Mouse (Mus musculus) T-helper 1 cell (primary cell): ENCODE measurements around the gene C1qbp.

Experiments used
- in situ Hi-C: fragments of 300-600 bp; cut with MboI, MseI; formaldehyde crosslinking; loops from one replicate; pipeline ENCODE4 v1.15.1; 2025; ENCODE audit warnings: high pct_unique_total_duplicates

C1qbp gene

DNA sequence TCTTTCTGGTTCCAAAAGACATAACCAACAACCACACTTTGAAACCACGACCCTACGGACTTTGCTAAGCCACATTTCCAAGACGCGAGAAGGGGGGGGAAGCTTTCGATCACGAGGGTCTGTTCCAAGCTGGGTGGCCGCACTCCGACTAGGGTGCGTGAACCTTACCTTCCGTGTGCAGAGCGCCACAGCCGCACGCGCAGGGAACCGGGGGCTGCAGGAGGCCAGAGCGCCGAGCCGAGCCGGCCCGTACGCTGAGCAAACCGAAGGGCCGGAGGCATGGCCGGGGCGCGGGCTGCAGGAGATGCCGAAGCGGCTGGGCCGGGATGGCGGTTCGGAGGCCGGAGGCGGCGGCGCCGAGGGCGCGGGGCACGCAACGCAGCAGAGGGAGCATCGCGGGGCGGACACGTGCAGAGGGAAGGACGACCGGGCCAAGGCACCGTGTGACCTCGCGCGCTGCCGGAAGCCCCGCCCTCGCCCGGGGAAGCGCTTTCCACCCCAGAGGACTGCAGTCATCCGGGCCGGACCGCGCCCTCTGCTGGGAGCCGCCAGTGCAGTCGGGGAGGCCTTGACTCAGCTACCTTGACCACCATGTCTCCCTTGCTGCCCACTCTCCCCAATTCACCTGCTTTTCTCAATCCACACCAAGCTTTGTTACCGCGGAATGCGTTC is at the start of gene C1qbp:
C1qbp (minus strand) TSS at position 470 of the 672 bp plus-strand sequence.
- in situ Hi-C loops, result no loop called here

DNA sequence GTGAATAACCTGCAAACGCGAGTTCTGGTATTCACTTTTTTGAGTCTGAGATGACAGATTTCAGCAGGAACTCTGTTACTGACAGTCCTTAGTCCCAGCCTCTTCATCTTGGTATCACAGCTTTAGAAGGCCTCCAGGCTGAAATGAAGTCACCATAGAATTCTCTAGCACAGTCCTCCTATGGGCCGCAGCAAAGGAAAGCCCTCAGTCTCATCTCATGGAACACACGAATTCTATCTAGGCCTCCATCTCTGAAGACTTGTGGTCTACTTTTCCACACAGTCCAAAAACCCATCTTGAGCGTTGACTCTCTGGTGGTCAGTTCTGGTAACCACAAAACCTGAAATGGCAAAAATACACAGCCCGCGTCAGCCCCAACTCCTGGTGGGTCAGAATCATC is 49.2 kb upstream of the C1qbp start:
- in situ Hi-C loops, result no loop called here

DNA sequence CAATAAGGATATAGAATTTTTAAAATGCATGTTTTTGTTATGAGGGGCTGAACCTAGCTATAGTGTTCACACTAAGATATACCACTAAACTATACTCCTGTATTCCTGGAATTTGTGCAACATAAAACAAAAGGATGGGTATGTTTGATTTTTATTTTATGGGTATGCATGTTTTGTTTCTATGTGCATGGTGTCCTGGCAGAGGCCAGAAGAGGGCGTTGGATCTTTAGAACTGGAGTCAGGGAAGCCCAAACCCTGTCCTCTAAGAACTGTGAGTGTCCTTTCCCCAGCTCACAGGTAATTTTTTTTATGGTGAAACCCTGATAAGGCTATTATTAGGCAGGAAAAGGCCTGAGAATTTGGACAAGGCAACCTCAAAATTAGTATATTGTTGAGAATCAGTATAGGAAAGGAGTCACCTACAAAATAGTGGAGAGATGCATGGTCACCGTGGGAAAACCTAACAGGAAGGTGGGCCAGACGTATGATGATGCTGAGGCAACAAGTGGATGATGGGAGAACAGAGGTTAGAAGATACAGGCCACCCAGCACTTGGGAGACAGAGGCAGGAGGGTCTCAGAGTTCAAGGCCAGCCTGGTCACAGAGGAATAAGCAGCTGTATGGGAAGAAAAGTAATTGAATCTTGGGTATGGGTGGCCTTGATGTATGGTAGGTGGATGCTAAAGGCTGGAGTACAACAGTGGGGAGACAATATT is 46.7 kb upstream of the C1qbp start:
- in situ Hi-C loops, result no loop called here

DNA sequence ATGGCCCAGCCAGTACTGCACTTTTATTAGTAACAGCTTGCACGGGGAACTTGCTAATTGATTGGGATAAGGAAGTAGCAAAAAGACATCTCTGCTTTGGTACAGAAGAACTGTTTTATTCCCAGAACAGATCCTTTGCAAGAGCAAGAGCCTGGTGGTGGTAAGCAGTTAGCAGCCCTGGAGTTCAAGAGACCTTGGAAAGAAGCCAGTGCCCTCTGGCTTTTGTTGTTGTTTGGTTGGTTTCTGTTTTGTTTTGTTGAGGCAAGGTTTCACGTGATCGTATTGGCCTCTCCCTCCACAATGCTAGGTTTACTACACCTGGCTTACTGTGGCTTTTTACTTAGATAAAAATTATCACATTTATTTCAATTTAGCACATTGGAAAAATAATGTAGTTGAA is 45.5 kb upstream of the C1qbp start:
- in situ Hi-C loops, result no loop called here

DNA sequence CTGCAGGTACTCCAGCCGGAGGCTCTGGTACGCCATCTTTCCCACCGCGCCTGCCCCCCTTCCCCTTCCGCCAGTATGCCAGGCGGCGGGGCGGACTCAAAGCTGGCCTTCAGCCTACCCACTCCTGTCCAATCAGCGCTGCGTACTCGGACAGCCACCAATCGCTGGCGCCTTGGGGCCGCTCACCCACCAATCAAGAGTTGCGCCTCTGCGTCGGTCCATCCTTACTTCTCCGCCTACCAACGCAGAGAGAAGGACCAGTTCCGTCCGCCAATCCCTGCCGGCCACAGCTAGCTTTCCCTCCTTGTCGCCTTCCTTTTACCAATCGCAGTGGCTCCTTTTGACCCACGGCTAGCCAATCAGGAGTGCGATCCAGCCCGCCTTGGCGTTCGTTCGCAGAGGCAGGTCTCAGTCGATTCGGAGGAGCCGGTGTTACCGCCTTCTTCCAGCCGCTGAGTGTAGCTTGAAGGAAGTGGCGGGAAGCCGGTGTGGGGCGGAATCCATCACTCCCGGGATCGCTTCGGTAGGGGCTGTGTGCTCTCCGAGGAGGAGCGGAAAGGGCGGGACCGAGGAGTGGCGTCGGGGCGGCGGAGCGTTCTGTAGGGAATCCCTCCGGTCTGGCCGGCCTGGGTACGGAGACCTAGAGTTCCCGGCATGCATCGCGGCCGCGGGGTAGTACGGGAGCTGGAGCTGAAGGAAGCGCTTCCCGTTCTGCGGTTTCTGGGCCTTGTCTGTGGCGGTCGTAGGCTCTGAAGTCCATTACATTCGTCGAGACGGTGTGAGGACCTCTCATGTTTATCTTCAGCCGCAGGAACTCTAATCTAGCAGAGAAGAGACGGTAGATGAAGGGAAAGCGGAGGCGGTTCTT is 36.6 kb upstream of the C1qbp start, which contains the start of the genes Mis12 and Derl2:
Mis12 (plus strand) TSS at position 411 of the 868 bp plus-strand sequence.
Derl2 (minus strand) TSS at position 641 of the 868 bp plus-strand sequence.
- in situ Hi-C loops, result no loop called here

DNA sequence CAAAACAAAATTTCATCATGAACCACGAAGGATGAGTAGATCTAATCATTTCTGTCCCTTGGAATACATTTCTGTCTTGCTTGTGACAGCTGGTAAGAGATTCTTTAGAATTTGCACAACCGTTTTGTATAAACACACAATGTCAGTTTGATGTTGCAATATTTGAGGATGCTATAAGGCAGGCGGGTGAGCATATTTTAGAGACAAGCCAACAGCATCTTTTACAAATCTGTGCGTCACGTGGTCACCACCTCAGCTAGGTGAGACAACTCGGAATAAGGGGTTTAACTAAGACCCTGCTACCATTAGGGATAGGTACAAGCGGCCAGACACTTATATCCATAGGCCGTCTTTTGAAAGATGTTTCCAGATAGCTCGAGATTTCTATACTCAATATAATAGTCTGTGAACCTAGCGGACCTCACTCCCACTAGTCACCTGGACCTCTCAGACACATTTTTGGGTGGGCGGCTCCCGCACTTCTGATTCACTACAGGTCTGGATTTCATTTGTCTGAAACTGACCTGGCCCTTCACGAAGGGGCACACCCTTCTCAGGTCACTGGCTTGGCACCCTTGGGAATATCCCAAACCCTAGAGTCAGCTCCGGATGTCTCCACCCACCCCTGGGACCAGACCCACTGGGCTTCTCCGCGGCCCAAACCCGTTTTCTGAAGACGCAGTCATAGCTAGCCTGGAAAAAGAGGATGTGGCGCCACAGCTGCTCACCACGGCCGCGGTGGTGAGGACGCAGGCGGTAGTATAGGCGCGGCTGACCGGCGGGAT is 35.8 kb upstream of the C1qbp start:
- in situ Hi-C loops, result no loop called here

DNA sequence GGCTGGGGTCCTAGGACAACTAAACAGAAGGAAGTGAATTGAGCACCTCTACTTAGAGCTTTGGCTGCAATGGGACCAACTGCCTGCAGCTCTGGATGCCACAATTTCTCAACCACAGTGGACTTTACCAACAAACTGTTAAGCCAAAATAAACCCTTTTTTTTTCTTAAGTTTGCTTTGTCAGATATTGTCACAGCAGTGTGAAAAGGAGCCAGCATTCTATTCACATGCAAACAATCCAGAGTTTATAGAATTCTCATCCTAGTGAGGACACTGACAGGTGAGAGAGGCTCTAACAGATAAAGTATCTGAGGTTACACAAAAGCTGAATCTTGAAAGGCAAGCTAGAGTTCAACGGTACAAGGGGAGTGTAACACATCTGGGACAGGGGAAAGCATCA is 34.2 kb upstream of the C1qbp start:
- in situ Hi-C loops, result no loop called here

DNA sequence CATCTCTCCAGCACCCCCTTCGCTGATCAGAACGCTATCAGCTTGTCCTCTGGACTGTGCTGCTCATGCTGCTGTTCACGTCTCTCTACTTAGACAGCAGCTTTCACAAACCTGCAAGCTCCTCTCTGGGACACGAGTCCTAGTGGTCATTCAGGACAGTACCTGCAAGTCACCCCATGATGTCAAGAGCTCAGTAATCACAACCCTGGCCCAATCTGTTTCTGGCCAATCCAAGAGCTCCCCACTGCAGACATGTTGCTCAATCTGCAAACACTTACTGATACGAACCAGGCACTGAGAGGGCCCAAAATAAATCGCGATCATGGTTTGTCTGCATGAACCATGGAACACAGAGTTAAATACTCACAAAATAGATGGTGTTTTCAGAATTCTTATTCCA is 29.9 kb upstream of the C1qbp start:
- in situ Hi-C loops, result no loop called here

DNA sequence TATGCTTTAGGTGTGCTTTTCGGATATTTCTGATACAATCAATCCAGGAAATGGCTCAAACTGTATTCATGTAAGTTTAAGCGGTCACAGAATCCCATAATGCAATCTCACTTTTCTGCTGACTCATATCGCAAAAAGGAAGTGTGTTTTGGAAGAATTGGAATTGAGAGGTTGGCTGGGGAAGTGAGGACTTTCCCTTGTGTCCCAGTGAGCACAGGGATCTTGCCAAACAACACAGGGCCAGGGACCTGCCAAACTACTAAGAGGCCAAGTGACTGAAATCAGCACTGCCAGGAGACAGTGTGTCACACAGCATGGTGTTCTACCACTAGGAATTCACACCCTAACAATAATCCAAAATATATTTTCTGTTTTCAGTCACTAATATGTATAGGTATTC is 25.5 kb upstream of the C1qbp start:
- in situ Hi-C loops, result no loop called here

DNA sequence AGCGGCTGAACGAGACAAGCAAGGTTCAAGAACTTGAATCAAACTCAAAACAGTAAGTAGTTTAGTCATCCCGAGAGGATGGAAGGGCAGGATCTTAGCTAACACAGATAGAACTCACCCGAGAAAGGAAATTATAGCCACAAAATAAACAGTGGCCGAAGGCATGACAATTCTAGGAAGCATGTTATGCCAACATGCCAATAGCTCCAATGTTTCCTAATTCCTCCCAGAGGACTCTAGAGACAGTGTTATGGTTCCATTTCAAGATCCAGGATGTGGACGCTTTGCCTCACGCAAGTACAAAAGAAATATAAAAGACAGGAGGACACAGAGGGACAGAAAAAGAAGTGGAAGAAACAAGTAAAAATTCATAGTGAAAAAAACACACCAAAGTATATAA is 25.0 kb upstream of the C1qbp start:
- in situ Hi-C loops, result no loop called here

DNA sequence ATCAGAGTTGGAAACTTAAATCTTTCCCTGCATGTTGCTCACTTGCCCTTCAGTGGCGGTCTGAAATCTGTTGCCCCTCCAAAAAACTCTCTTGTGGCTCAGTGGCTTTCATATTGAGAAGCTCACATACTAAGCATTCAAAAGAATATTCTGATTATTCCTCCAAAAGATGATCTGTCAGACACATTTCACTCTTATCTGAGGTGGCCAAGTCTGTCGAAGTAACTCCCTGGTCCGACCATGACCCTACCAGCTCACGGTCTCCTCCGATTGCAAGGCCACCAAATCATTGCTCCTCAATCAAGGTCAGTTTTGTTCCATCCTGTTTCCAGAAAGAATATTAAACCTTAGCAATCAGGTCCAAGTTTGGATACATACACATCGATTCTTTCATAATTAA is 24.2 kb upstream of the C1qbp start:
- in situ Hi-C loops, result no loop called here

DNA sequence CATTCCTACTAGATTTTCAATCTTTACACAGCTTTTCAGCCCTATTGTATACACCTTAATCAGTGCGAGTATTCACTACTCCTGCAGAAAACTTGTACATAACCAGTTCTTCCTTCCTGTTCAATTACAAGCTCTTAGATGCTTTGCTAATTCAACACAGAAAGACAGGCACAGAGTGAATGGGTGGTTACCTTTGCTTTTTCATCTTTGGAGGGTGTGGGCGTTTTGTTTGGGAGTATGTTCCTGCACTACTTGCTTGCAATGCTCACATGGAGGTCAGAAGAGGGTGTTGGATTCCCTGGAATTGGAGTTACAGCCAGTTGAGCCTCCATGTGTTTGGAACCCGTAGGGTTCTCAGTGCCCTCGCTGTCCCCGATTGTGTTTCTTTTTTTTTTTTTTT is 22.2 kb upstream of the C1qbp start:
- in situ Hi-C loops, result no loop called here

DNA sequence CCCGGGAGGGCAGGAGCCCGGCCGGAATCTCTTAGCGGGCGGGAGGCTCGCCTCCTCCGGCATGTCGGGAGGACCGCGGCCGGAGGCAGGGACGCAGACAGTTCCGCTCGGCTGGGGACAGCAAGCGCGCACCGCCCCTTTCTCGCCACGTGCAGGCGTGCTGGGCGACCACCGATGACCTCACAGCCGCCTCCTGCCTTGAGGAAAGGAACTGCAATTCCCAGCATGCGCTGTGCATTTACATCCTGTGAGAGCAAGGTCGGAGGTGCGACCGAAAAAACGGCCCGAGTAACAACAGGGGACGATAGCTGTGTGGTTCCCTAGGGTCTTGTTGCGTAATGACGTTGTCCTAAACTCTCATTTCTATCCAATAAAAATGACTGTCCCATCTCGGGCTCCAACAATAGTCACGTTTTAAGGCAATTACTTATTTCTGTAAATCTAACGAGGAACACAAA is 21.5 kb upstream of the C1qbp start, which contains the start of gene Dhx33:
Dhx33 (minus strand) TSS at position 122 of the 458 bp plus-strand sequence.
- in situ Hi-C loops, result no loop called here

DNA sequence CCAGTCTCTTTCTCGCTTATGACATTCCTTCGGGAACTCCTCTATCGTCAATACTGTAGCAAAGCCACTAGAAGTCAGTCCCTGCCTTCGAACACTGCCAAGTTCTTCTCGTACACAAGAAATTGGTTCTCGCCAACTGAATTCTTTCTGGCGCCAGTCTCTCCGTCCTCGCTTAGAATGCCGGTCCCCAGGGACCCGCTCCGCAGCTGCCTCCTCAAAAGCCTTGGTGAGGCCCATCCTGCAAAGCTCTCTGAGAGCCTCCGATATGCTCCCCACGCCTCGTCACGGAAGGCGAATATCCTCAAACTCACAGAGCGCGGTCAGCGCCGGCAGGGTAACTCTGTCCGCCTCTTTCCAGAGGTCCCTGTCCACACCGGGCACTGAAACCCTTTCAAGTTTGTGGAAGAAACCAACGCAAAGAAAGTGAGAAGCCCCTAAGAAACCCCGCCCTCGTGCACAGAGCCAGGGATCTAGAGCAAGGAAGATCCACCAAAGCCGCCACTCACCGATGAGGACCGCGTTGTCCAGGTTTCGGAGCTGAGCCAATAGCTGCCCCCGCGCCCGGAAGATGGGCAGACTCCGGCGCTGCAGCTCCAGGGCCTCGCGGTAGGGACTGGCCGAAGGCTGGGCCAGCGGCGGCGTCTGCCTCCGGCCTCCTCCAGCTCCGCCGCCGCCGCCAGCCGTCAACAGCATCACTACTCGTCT is 20.9 kb upstream of the C1qbp start:
- in situ Hi-C loops, result no loop called here

DNA sequence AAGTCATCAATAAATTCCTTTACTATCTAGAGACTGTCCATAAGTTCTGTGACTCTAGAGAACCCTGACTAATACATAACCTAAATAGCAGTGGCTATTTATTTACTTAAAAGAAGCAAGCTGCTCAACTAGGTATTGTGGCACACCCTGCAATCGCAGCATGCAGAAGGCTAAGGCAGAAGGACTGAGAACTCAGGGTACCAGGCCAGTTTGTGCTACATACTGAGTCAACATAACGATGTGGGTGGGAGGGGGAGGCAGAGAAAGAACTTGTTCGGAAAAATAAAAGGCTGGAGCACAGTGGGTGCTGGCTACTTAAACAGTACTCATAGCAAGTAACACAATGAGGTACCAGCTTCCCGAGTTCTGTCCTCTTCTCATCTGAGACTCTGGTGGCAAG is 18.3 kb upstream of the C1qbp start:
- in situ Hi-C loops, result no loop called here

DNA sequence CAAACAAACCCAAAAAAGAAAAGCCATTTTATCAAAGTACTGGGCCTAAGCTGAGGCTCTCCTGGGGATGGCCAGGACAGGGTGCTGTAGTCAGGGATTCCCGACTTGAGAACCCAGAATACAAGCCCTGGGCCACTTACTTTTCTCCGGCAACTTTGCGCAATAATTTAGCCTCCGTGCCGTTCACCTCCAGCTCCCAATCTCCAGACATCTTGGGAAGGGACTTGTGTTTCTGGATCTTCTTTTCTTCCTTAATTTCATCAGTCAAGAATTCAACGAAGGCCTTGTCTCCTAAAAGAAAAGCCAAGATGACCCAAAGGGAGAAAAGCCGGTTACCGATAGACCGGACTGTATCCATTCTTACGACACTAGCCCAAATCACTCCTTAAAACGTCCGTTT is 796 bp downstream of the C1qbp start:
- in situ Hi-C loops, result no loop called here

DNA sequence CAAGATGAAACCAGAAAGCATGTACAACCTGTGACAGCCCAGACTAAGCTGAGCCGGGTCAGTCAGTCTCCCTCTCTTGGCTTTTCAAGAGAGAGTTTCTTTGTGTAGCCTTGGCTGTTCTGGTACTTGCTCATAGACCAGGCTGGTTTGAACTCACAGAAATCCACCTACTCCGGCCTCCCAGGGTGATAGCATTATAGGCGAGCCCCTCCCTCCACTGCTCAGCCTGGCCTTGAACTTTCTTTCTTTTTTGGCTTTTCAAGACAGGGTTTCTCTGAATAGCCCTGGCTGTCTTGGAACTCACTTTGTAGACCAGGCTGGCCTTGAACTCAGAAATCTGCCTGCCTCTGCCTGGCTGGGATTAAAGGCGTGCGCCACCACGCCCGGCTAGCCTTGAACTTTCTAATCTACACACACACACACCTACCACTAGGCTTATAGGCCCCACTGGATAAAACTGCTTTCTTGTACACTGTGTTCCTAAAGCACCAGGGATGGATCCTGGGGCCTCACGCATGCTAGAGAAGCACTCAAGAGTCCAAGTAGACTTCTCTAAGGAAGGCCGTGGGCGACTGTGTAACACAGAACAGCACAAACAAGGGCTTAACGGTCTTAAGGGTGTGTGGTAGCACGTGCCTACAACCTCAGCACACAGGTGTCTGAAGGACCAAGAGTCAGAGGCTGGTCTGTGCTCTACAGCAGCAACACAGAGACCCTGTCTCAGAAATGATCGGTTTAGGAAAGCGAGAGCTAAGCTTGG is 1.9 kb downstream of the C1qbp start:
- in situ Hi-C loops, result no loop called here

DNA sequence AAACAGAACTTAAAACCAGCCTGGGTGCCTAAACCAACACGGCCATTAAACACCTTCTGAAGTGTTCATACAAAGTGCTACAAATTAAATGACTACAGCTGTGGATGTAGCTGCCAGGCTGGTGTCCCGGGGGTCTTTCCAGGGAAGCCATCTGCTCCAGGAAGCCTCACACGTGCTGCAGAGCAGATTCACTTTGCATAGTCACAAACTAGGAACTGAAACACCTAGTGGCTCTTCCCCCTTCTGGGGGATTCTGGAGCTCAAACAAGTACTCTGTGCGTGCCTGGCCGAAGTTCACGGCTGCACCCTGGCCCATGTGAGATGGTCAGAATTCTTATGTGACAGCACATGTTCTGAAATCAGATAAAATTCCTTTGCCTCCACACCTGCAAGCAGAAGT is 2.6 kb downstream of the C1qbp start:
- in situ Hi-C loops, result no loop called here

DNA sequence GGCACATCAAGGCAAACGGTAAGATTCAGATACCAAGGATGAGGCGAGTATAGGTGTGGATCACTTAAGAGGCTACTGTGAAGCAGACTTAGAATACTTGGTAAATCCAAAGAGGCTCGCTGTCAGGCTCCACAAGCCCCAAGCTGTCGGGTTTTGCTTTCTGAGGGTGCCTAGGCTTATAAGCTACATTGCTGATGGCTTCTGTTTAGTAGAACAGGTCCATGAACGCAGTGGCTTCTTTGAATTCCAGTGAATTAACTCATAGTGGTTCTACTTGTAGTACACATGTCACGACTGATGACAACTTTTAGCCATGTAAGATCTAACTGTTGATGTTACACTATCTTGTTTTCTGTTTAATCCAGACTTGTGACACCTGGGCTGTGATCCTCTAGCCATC is 5.5 kb downstream of the C1qbp start:
- in situ Hi-C loops, result no loop called here

DNA sequence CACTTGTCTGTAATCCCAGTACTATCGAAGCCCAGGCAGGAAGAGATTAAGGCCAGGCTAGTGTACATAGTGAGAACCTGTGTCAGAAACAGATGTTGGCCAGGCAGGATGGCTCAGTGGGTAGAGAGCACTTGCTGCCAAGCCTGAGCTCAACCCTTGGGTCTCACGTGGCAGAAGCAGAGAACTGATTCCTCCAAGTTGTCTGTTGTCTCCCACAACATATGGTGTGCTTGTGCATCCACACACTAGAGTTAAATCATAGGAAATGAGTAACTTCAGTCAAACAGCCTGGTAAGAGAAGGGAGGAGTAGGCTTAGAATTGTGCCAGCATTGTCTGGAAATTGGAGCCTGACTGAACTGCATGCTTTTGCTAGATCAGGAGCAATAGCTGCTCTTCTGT is 7.6 kb downstream of the C1qbp start:
- in situ Hi-C loops, result no loop called here
